ENCODE assay signal across 11 mouse cellular contexts in the genomic region with DNA sequence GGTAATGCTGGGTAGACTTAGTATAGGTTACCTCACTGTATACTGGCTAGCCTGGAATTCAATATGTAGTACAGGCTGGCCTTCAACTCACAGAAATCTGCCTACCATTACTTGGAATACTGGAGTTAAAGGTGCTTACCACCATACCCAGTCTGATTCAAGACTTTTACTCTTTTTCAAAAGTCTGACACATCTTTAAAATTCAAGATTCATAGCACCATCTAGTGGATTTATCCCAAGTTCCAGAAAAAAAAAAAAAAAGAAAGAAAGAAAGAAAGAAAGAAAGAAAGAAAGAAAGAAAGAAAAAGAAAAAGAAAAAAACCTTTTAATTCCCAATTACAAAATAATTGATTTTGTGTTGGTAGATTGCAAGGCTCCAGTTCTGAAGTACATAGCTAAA.
"Had no signal": no experiment of that assay in that cellular context is flagged by ENCODE, and none has a peak within 500 bp of the region (broad histone marks: within the 10 kb centered on the region; RNA-seq: fewer than 3 reads in every experiment).

No protein-coding gene starts in this region.

- H3K27ac ChIP-seq: intestine, embryonic 15.5 days; limb, embryonic 10.5 days; liver, embryonic 15.5 days; lung, embryonic 15.5 days; midbrain, embryonic 15.5 days had no signal

- ATAC-seq: intestine, embryonic 15.5 days had no signal

- H3K4me2 ChIP-seq: intestine, embryonic 15.5 days; liver, embryonic 11.5 days; liver, embryonic 15.5 days; lung, embryonic 15.5 days; midbrain, embryonic 15.5 days had no signal

- H3K9me3 ChIP-seq: intestine, embryonic 15.5 days; limb, embryonic 10.5 days; liver, embryonic 15.5 days; lung, embryonic 15.5 days; midbrain, embryonic 15.5 days had no signal

- H3K4me1 ChIP-seq: intestine, embryonic 15.5 days; limb, embryonic 10.5 days; liver, embryonic 15.5 days; lung, embryonic 15.5 days; midbrain, embryonic 15.5 days had no signal

- H3K36me3 ChIP-seq: intestine, embryonic 15.5 days; limb, embryonic 10.5 days; liver, embryonic 15.5 days; lung, embryonic 15.5 days; midbrain, embryonic 15.5 days had no signal

- DNase-seq: kidney, adult 18-20 months; kidney, postnatal 25 days; lung, postnatal 36 days; right cerebral cortex, postnatal 25 days; thymus, postnatal 4 days had no signal

- H3K4me3 ChIP-seq: intestine, embryonic 15.5 days; limb, embryonic 10.5 days; liver, embryonic 15.5 days; lung, embryonic 15.5 days; midbrain, embryonic 15.5 days had no signal

- H3K27me3 ChIP-seq: intestine, embryonic 15.5 days; liver, embryonic 15.5 days; lung, embryonic 15.5 days; midbrain, embryonic 15.5 days had no signal

- H3K9ac ChIP-seq: intestine, embryonic 15.5 days; liver, embryonic 15.5 days; lung, embryonic 15.5 days; midbrain, embryonic 15.5 days had no signal
